Mouse (Mus musculus): ENCODE measurements around the gene Allc. TPM values are rescaled to one million over a fixed set of nuclear protein-coding genes. Genes with fewer than 3 reads are reported as not detected.
A peak's percentile ranks its signal among the peaks of the same experiment; 100 is the strongest.

Gene Allc
- total RNA-seq, 2 experiments from 2014 or later, result not detected

- DNase-seq, result no peak
- intact Hi-C loops (cut with DNase I), result loop anchor here (2.0 kb wide), 2 partner anchors 111 to 1295 kb away; no protein-coding TSS in a partner anchor
Observed at GRCm38 (mm10) chr12:28587949-28588348, 5.6 kb upstream of the Allc start.

DNA sequence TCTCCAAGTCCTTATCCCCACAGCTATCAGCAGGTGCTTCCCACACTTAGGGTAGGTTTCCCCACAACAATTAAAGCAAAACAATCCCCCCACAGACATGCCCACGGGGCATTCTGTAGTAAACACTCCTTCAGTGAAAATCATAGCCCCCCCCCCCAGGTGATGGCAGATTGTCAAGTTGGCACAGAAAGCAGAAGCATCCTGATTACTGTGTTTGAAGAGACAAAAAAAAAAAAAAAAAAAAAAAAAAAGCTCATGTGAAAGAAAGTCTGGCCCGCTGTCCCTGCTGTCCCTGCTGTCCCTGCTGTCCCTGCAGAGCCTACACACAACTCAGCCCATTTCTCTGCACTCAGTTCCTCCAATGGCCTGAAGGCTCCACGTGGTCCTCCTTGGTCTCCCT, 1.7 kb upstream of the Allc start:
- intact Hi-C loops (cut with DNase I), result no loop called here
- DNase-seq, result no peak

DNA sequence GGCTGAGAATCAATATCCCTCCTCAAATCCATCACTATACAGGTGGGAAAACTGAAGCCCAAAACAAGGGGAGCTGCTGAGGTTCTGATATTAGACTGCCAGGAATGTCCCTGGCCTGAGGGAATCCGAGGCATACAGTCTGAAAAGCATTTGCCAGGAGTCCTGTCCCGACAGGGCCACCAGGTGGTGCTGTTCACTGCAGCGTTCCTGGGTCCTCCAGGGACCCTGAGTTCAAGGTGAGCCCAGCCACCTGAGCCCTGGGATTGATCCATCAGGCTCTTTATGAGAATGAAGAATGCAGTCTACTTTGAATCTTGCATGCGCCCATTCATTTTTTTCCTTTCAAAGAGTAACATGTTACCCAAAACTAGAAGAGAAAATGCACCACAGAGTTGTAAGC, 3.2 kb downstream of the Allc start:
- intact Hi-C loops (cut with DNase I), result no loop called here

GRCm38 (mm10) chr12:28578147-28578546, 4.2 kb downstream of the Allc start:
- no peak for DNase-seq
- intact Hi-C loops (cut with DNase I), result no loop called here

More for the DNA sequence above, 3.2 kb downstream of the Allc start:
- DNase-seq, result peak in 1 of 2 experiments; percentile 9

DNA sequence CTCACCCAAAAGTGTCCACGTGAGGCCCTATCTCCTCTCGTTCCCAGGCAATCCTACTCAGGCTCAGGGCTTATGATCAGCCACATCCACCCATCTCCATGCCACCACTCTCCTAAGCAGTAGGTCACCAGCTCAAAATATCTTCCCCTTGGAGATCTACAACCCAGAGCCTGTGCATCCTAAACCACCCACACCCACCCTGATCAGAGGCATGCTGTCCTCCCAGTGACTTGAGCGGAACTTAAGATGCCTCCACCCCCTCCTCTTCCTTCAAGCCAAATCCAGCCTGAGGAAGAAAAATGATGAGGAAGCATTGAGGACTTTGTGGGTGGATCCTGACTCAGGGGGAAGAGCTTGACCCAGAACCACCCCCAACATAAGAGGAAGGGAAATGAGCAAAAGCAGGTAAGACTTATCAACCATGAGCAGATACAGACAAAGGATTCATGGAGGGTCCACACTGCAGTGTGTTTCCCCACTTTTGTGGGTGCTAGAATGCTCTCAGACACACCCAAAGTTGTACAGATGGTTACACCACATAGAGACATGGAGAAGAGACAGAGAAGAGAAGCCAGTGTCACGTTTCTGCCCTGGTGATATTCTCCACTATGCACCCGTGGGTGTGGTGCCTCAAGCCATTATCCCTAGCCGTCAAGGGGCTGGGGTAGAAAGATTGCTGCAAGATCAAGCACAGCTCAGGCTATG, 6.8 kb downstream of the Allc start:
- intact Hi-C loops (cut with DNase I), result no loop called here

DNA sequence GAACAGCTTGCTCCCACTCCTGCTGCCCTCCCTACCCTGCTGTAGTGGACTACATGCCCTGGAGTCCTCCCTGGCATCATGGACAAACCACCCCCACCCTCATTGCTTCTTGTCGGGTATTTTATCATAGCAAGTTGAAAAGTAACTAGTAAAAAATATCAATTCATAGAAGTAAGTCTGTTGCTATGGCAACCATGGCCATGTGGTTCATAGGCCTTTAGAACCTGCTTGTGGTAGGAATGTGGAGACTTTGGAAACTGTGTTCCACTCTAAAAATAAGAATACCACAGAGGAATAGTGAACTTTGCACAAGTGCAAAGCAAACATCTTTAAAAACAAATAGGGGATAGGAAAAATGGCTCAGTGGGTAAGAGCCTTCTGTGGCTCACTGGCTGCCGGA, 10.1 kb downstream of the Allc start:
- intact Hi-C loops (cut with DNase I), result no loop called here
- DNase-seq, result no peak

More for the DNA sequence above, 6.8 kb downstream of the Allc start:
- DNase-seq, result no peak

- no peak for DNase-seq
- intact Hi-C loops (cut with DNase I), result no loop called here
Observed at GRCm38 (mm10) chr12:28552299-28552698, 30.0 kb downstream of the Allc start, which contains the start of gene Dcdc2c. Dcdc2c (minus strand) TSS chr12:28552399.

GRCm38 (mm10) chr12:28551775-28552174, 30.5 kb downstream of the Allc start:
- intact Hi-C loops (cut with DNase I), result no loop called here
- DNase-seq, result no peak

DNA sequence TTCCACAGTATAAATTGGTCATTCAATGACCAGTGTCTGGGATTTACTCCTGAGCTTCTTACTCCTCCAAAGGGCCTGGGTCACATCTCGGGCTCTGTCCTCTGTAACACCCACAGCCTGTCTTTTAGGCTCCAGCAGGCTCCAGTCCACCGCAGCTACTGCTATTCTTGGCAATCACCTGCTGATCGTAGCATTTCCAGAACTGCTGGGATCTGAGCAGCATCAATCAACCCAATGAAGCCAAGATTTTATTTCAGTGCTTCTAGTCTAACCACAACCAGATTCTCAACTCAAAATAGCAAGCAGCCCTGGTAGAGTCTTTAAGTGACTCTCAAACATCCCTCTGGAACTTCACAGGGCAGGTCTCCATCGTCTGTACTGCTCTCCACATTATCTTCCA, 33.4 kb downstream of the Allc start:
- DNase-seq, result no peak
- intact Hi-C loops (cut with DNase I), result no loop called here

DNA sequence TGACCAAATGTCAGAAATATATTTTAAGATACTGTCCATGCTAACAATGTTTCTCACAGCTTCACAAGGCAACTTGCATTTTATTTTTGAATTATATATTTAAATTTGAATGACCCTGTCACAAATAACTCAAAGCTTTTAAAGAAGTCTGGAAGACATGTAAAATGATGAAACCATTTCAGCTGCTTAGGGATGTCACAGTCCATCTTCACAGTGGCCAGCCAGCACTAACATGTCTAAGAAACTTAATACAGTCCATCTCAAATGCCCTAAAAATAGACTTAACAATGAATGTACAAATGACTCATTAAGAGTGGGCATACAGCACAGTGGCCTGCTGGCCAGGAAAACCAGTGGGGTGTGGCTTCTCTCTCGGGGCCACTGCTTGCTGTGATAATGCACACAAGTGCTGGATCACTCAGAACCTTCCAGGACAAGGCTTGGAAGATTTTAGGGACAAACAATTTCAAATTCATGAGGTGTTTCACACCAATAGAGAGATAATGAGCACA, 68.0 kb downstream of the Allc start:
- DNase-seq, result no peak
- intact Hi-C loops (cut with DNase I), result no loop called here

- intact Hi-C loops (cut with DNase I), result no loop called here
- no peak for DNase-seq
Observed at GRCm38 (mm10) chr12:28509699-28510280, 72.5 kb downstream of the Allc start.

Other genes starting within 250 kb of the Allc start
- under 1 TPM; 0.19 to 0.20 TPM for gene Dcdc2c, start 30.1 kb downstream of the Allc start, total RNA-seq (2021)
- gene Colec11, start 40.9 kb upstream of the Allc start, total RNA-seq (2021), result 10 to 100 TPM; 27.1 to 30.6 TPM
- gene Rps7, start 53.4 kb upstream of the Allc start, total RNA-seq (2021), result 100 to 1,000 TPM; 298 to 350 TPM
- 1 to 10 TPM; 5.5 to 7.3 TPM for gene Rnaseh1, start 67.1 kb upstream of the Allc start, total RNA-seq (2021)
- 10 to 100 TPM; 36.3 to 38.9 TPM for gene Adi1, start 92.7 kb upstream of the Allc start, total RNA-seq (2021)
- gene Trappc12, start 167.9 kb upstream of the Allc start, total RNA-seq (2021), result 10 to 100 TPM; 21.6 to 24.9 TPM
- gene Eipr1, start 169.3 kb upstream of the Allc start, total RNA-seq (2021), result 10 to 100 TPM in 1 of 2 experiments, 1 to 10 TPM in 1; 8.8 to 12.0 TPM